Mouse (Mus musculus) intestine, embryonic 15.5 days (tissue): ENCODE measurements around the gene Lrig1. TPM values are rescaled to one million over a fixed set of nuclear protein-coding genes. Genes with fewer than 3 reads are reported as not detected.
"Not testable (repeated sequence)": the region's sequence is repeated elsewhere in the genome, so short reads cannot be mapped to it uniquely, and the experiment has no call there.

Experiments
- ATAC-seq: fragments of 200-750 bp; cut with Nextera tagmentation; 2 replicates; pipeline ENCODE4 v1.8.0; 2017; ENCODE audit warnings: moderate TSS enrichment, moderate library complexity
- H3K27ac ChIP-seq: fragments of 300-500 bp; sonication (generic); 2 replicates; pipeline ENCODE4 v1.5.1; 2015; ENCODE audit warnings: mild to moderate bottlenecking, inconsistent platforms
- H3K27me3 ChIP-seq: fragments of 300-500 bp; sonication (generic); replicated peaks from 2 replicates; pipeline ENCODE4 v1.6.1; 2015; ENCODE audit warnings: inconsistent platforms
- H3K36me3 ChIP-seq: fragments of 300-500 bp; sonication (generic); 2 replicates; pipeline ENCODE4 v1.6.1; 2015; ENCODE audit warnings: inconsistent platforms
- H3K4me1 ChIP-seq: fragments of 300-500 bp; sonication (generic); replicated peaks from 2 replicates; pipeline ENCODE4 v1.6.1; 2015; ENCODE audit warnings: inconsistent platforms
- H3K4me2 ChIP-seq: fragments of 300-500 bp; sonication (generic); replicated peaks from 2 replicates; pipeline ENCODE4 v1.6.1; 2015; ENCODE audit warnings: mild to moderate bottlenecking, inconsistent platforms
- H3K4me3 ChIP-seq: fragments of 300-500 bp; sonication (generic); replicated peaks from 2 replicates; pipeline ENCODE4 v1.5.1; 2015; ENCODE audit warnings: inconsistent platforms
- H3K9ac ChIP-seq: fragments of 300-500 bp; sonication (generic); 2 replicates; pipeline ENCODE4 v1.6.1; 2015; ENCODE audit warnings: inconsistent platforms
- H3K9me3 ChIP-seq: fragments of 300-500 bp; sonication (generic); 2 replicates; pipeline ENCODE4 v1.6.1; 2016; ENCODE audit warnings: inconsistent platforms
- WGBS: fragments of 180-500 bp; shearing (Covaris S2); methylation state at CpG from one replicate; pipeline ENCODE4 v1.1.7; 2015; 5-methylcytosine and 5-hydroxymethylcytosine counted together
- polyA plus RNA-seq: library from polyadenylated mRNA; unstranded; fragments of >200 nt; fragmentation: Nextera tagmentation; extraction: Ambion mirVana; gene quantifications from 2 replicates; pipeline ENCODE4 v1.2.1, GENCODE M21; 2015

Lrig1 gene
- polyA plus RNA-seq, 1 experiment from 2014 or later: 17.1 TPM

GRCm38 (mm10) chr6:94568040-94568439, 131.9 kb downstream of the Lrig1 start:
- no peaks in the 10 kb centered on the region for H3K36me3 ChIP-seq
- H3K9me3 ChIP-seq: no peaks in the 10 kb centered on the region
- 89% methylated on average over 2 of the region's 2 CpGs for WGBS
- H3K27ac ChIP-seq: no peak overlapping the region
- H3K9ac ChIP-seq: no peak overlapping the region
- H3K4me1 ChIP-seq: no peaks in the 10 kb centered on the region
- no peak overlapping the region for H3K4me3 ChIP-seq
- no peak overlapping the region for H3K4me2 ChIP-seq
- ATAC-seq: no peak
- H3K27me3 ChIP-seq: no peaks in the 10 kb centered on the region

GRCm38 (mm10) chr6:94565766-94566165, 134.2 kb downstream of the Lrig1 start:
- Histone ChIP-seq H3K27me3 (no peaks in the 10 kb centered on the region), H3K4me1 (no peaks in the 10 kb centered on the region), H3K4me3 (no peak overlapping the region), H3K36me3 (no peaks in the 10 kb centered on the region), H3K4me2 (no peak overlapping the region), H3K9ac (no peak overlapping the region), H3K27ac (no peak overlapping the region), H3K9me3 (no peaks in the 10 kb centered on the region)
- 98% methylated on average over 2 of the region's 2 CpGs for WGBS
- ATAC-seq: no peak

GRCm38 (mm10) chr6:94563203-94563940, 136.6 kb downstream of the Lrig1 start:
- H3K9ac ChIP-seq: no peak overlapping the region
- ATAC-seq: no peak
- H3K4me1 ChIP-seq: no peaks in the 10 kb centered on the region
- H3K27ac ChIP-seq: no peak overlapping the region
- WGBS: 44% methylated on average over 8 of the region's 8 CpGs
- no peak overlapping the region for H3K4me2 ChIP-seq
- H3K4me3 ChIP-seq: no peak overlapping the region
- H3K36me3 ChIP-seq: no peaks in the 10 kb centered on the region
- no peaks in the 10 kb centered on the region for H3K27me3 ChIP-seq
- H3K9me3 ChIP-seq: no peaks in the 10 kb centered on the region

- 51% methylated on average over 1 of the region's 1 CpGs for WGBS
- Histone ChIP-seq H3K9ac (no peak overlapping the region), H3K4me2 (no peak overlapping the region), H3K4me1 (no peaks in the 10 kb centered on the region), H3K27ac (no peak overlapping the region), H3K4me3 (no peak overlapping the region), H3K27me3 (no peaks in the 10 kb centered on the region), H3K9me3 (no peaks in the 10 kb centered on the region), H3K36me3 (no peaks in the 10 kb centered on the region)
- ATAC-seq: no peak
These were observed 138.6 kb downstream of the Lrig1 start for GRCm38 (mm10) chr6:94561346-94561745.

- Histone ChIP-seq H3K9me3 (no peaks in the 10 kb centered on the region), H3K36me3 (no peaks in the 10 kb centered on the region), H3K4me2 (no peak overlapping the region), H3K9ac (no peak overlapping the region), H3K4me3 (no peak overlapping the region), H3K4me1 (no peaks in the 10 kb centered on the region), H3K27ac (no peak overlapping the region), H3K27me3 (no peaks in the 10 kb centered on the region)
- no peak for ATAC-seq
- 85% methylated on average over 1 of the region's 1 CpGs for WGBS
These were observed 139.1 kb downstream of the Lrig1 start for GRCm38 (mm10) chr6:94560896-94561295.

GRCm38 (mm10) chr6:94558603-94559002, 141.4 kb downstream of the Lrig1 start:
- WGBS: 70% methylated on average over 1 of the region's 1 CpGs
- H3K4me2 ChIP-seq, H3K27me3 ChIP-seq, H3K9me3 ChIP-seq, H3K27ac ChIP-seq, H3K4me1 ChIP-seq, ATAC-seq, H3K9ac ChIP-seq, H3K4me3 ChIP-seq, H3K36me3 ChIP-seq: not testable (repeated sequence)

Other genes with a start within 250 kb of the Lrig1 start
- 9.0 and 10.0 TPM in 2 replicates for gene Slc25a26, start 199.8 kb downstream of the Lrig1 start, polyA plus RNA-seq